ENCODE assay signal across 8 mouse cellular contexts in the genomic region with DNA sequence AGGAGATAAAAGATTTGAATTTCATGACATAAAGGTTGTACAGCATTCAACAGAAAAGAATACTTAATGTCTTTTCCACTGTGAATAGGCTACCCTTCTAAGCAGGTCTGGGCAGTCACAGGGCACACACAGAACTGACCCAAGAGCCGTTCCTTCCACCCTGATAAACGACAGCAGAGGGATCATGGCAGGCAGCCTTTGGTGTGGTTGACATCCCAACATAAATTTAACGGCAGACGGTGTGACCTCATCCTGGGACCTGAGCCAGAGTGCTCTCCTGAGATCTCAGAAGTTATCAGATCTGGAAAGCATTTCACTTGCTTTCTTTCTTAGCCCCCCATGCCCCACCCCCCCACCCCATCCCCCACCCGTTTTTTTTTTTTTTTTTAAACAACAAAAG.
DNase-seq lines count a peak whose midpoint lies in the region; ATAC-seq and TF ChIP-seq lines count a peak whose summit lies in the region.

No protein-coding gene starts in this region.

- peaks cover 3% of the 10 kb centered on the region; the same call in 1 of the 2 replicates for H3K4me1 ChIP-seq in stomach, postnatal 0 days (replicated peaks; ENCODE audit: control insufficient read depth, insufficient read depth)

- ATAC-seq in stomach, postnatal 0 days (ENCODE audit: low FRiP score, low TSS enrichment), result no peak
- no peak for ATAC-seq in erythroblast, adult 5-6 weeks (replicated peaks; ENCODE audit: low FRiP score, poor library complexity, severe bottlenecking)

- no peak for TF ChIP-seq CTCF in stomach, postnatal 0 days (IDR thresholded peaks at IDR 0.05; ENCODE audit: low read depth)

- TF ChIP-seq EP300 in stomach, postnatal 0 days (optimal IDR thresholded peaks at IDR 0.05), result no peak

- H3K9me3 ChIP-seq in stomach, postnatal 0 days (ENCODE audit: control insufficient read depth, low read length), result no peaks in the 10 kb centered on the region

- H3K27ac ChIP-seq in stomach, postnatal 0 days (replicated peaks), result no peak overlapping the region

- H3K9ac ChIP-seq in stomach, postnatal 0 days (ENCODE audit: low read length), result no peak overlapping the region

- H3K27me3 ChIP-seq in stomach, postnatal 0 days (ENCODE audit: control insufficient read depth, insufficient read depth, low read length), result no peaks in the 10 kb centered on the region

- no peaks in the 10 kb centered on the region for H3K36me3 ChIP-seq in stomach, postnatal 0 days (ENCODE audit: control insufficient read depth, insufficient read depth, low read length)

- no peak overlapping the region for H3K4me2 ChIP-seq in stomach, postnatal 0 days (replicated peaks; ENCODE audit: low read depth)

- no peak overlapping the region for H3K4me3 ChIP-seq in stomach, postnatal 0 days (ENCODE audit: low read depth, low read length)

- WGBS in stomach, postnatal 0 days, result 11% methylated on average over 5 of the region's 5 CpGs

- DNase-seq in adrenal gland, adult (ENCODE audit: inconsistent age in 2 of 2, low spot score in 1 of 2), result peak; percentile 68 to 70
- no peak for DNase-seq in adrenal gland, postnatal 4 days (ENCODE audit: low spot score in 2 of 2)
- DNase-seq in MN1 (ENCODE audit: low spot score), result peak; percentile 88
- peak; percentile 33 for DNase-seq in gastrocnemius, postnatal 10 days
- peak; percentile 59 to 69 for DNase-seq in kidney, postnatal 25 days
- no peak for DNase-seq in T-cell, adult 2 months (ENCODE audit: low spot score)
- no peak for DNase-seq in stomach, postnatal 0 days (ENCODE audit: low spot score)

Comparison
In these comparisons a context has a peak if more than half of its experiments do, and no peak if none do; other contexts are left out.
1. DNase-seq: peak in adrenal gland, adult (2 of 2), MN1 (single experiment), gastrocnemius, postnatal 10 days (single experiment) and kidney, postnatal 25 days (2 of 2); none in adrenal gland, postnatal 4 days (0 of 2), T-cell, adult 2 months (single experiment) and stomach, postnatal 0 days (single experiment).